Mouse (Mus musculus): ENCODE data around the gene Iqsec1.

DNA sequence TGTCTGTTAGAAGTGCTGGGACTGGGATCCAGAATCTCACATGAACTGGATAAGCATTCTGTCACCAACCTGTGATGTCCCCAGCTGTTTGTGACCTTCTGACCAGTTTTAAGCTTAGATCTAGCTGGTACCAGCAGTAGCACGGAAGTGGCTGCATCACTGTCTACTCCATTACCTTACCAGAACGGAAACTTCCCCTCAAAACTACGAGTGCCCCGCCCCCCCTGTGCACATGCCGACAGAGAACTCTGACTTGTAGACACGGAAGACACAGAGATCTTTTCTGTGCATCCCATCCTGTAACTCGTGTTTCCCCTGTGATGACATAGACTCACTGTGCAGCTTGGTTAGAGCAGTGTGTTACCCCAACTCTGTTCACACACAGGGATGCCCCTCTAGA is 358.1 kb downstream of the Iqsec1 start:
- no peak for TF ChIP-seq CTCF (IDR thresholded peaks at IDR 0.05; ENCODE audit: low read depth)
- no peak for TF ChIP-seq EP300 (IDR thresholded peaks at IDR 0.05; ENCODE audit: low read depth)
